ENCODE assay signal across 19 mouse cellular contexts in genomic region chr13:37763800-37764407, GRCm38 (mm10). TPM values are rescaled to one million over a fixed set of nuclear protein-coding genes. Genes with fewer than 3 reads are reported as not detected.
A peak's percentile ranks its signal among the peaks of the same experiment; 100 is the strongest.
DNase-seq lines count a peak whose midpoint lies in the region; ATAC-seq lines count a peak whose summit lies in the region.
"Had no signal": no experiment of that assay in that cellular context is flagged by ENCODE, and none has a peak within 500 bp of the region (broad histone marks: within the 10 kb centered on the region; RNA-seq: fewer than 3 reads in every experiment).

No protein-coding gene starts in this region.

- no peak overlapping the region for H3K27ac ChIP-seq in hindbrain, embryonic 14.5 days
- H3K27ac ChIP-seq in hindbrain, embryonic 12.5 days, result no peak overlapping the region
- H3K27ac ChIP-seq in midbrain, embryonic 11.5 days (ENCODE audit: low read depth, low read length), result no peak overlapping the region
- no peak overlapping the region for H3K27ac ChIP-seq in midbrain, embryonic 16.5 days (ENCODE audit: low read length)
- H3K27ac ChIP-seq: embryonic facial prominence, embryonic 12.5 days; gastrocnemius, adult 2 months; heart, embryonic 13.5 days had no signal

- no peak overlapping the region for H3K4me2 ChIP-seq in hindbrain, embryonic 14.5 days (replicated peaks)
- no peak overlapping the region for H3K4me2 ChIP-seq in hindbrain, embryonic 12.5 days (replicated peaks)
- H3K4me2 ChIP-seq in midbrain, embryonic 11.5 days, result no peak overlapping the region
- H3K4me2 ChIP-seq in midbrain, embryonic 16.5 days (ENCODE audit: low read length), result no peak overlapping the region
- H3K4me2 ChIP-seq: embryonic facial prominence, embryonic 12.5 days; heart, embryonic 13.5 days had no signal

- 0 out of 2 replicates have a peak, but pooled peaks cover 4% of the 10 kb centered on the region for H3K4me1 ChIP-seq in hindbrain, embryonic 14.5 days (replicated peaks; ENCODE audit: control insufficient read depth, insufficient read depth, low read length)
- H3K4me1 ChIP-seq in hindbrain, embryonic 12.5 days, result peaks cover 12% of the 10 kb centered on the region
- peaks cover 18% of the 10 kb centered on the region for H3K4me1 ChIP-seq in midbrain, embryonic 11.5 days (ENCODE audit: control insufficient read depth, insufficient read depth, low read length)
- H3K4me1 ChIP-seq in midbrain, embryonic 16.5 days (ENCODE audit: control insufficient read depth, insufficient read depth, low read length), result peaks cover 6% of the 10 kb centered on the region; the same call in 1 of the 2 replicates

- peaks cover 3% of the 10 kb centered on the region; the same call in 1 of the 2 replicates for H3K27me3 ChIP-seq in hindbrain, embryonic 14.5 days (ENCODE audit: control insufficient read depth, insufficient read depth, low read length)
- H3K27me3 ChIP-seq in hindbrain, embryonic 12.5 days, result peaks cover 32% of the 10 kb centered on the region
- H3K27me3 ChIP-seq in midbrain, embryonic 11.5 days (ENCODE audit: control insufficient read depth, insufficient read depth, low read length), result peaks cover 21% of the 10 kb centered on the region
- H3K27me3 ChIP-seq in midbrain, embryonic 16.5 days (ENCODE audit: control insufficient read depth, insufficient read depth, low read depth, low read length), result peaks cover 12% of the 10 kb centered on the region
- H3K27me3 ChIP-seq: CH12.LX; embryonic facial prominence, embryonic 12.5 days; heart, embryonic 13.5 days; Patski had no signal

- ATAC-seq in hindbrain, embryonic 14.5 days (ENCODE audit: low FRiP score), result 0 out of 2 replicates have a peak, but pooled peaks have one; percentile 37
- no peak for ATAC-seq in hindbrain, embryonic 12.5 days (ENCODE audit: low FRiP score)
- no peak for ATAC-seq in midbrain, embryonic 11.5 days (ENCODE audit: low FRiP score)
- ATAC-seq in midbrain, embryonic 16.5 days, result no peak
- ATAC-seq: activated CD4-positive, CD25-positive, alpha-beta regulatory T cell, adult 4 months; forebrain, postnatal 0 days; intestine, embryonic 16.5 days; Patski had no signal

- WGBS in hindbrain, embryonic 14.5 days, result 65% methylated on average over 9 of the region's 9 CpGs
- 67% methylated on average over 9 of the region's 9 CpGs for WGBS in hindbrain, embryonic 12.5 days
- 74% methylated on average over 9 of the region's 9 CpGs for WGBS in midbrain, embryonic 11.5 days
- WGBS in midbrain, embryonic 16.5 days, result 73% methylated on average over 9 of the region's 9 CpGs

- no peak for DNase-seq in hindbrain, embryonic 14.5 days (ENCODE audit: low spot score)
- DNase-seq in midbrain, embryonic 11.5 days (ENCODE audit: low spot score, missing footprints), result peak; percentile 54
- DNase-seq in retina, embryonic 14.5 days (ENCODE audit: low spot score), result peak; percentile 37
- no peak for DNase-seq in frontal cortex, postnatal 36 days (ENCODE audit: low spot score in 2 of 2)
- DNase-seq: cerebellum, adult 11 months; cerebellum, adult 8-10 months; cerebellum, postnatal 25 days; forebrain, postnatal 0 days; gastrocnemius, adult 2 months; gastrocnemius, postnatal 25 days; heart, postnatal 36 days had no signal

- H3K9me3 ChIP-seq in hindbrain, embryonic 14.5 days (ENCODE audit: control insufficient read depth, low read length), result peaks cover 8% of the 10 kb centered on the region; the same call in 1 of the 2 replicates
- no peaks in the 10 kb centered on the region; the same call in 1 of the 2 replicates for H3K9me3 ChIP-seq in hindbrain, embryonic 12.5 days (replicated peaks)
- H3K9me3 ChIP-seq in midbrain, embryonic 11.5 days (ENCODE audit: control insufficient read depth, low read length), result no peaks in the 10 kb centered on the region
- H3K9me3 ChIP-seq in midbrain, embryonic 16.5 days (replicated peaks; ENCODE audit: control insufficient read depth, low read length, poor library complexity, severe bottlenecking), result no peaks in the 10 kb centered on the region; the same call in 1 of the 2 replicates
- H3K9me3 ChIP-seq: embryonic facial prominence, embryonic 12.5 days; heart, embryonic 13.5 days had no signal

- no peak overlapping the region for H3K9ac ChIP-seq in hindbrain, embryonic 14.5 days
- no peak overlapping the region for H3K9ac ChIP-seq in hindbrain, embryonic 12.5 days
- no peak overlapping the region for H3K9ac ChIP-seq in midbrain, embryonic 11.5 days (ENCODE audit: low read length)
- no peak overlapping the region for H3K9ac ChIP-seq in midbrain, embryonic 16.5 days (ENCODE audit: low read depth, low read length)
- H3K9ac ChIP-seq: embryonic facial prominence, embryonic 12.5 days; forebrain, postnatal 0 days; heart, embryonic 13.5 days had no signal

- no peak overlapping the region for H3K4me3 ChIP-seq in hindbrain, embryonic 14.5 days (replicated peaks; ENCODE audit: low read length)
- no peak overlapping the region for H3K4me3 ChIP-seq in hindbrain, embryonic 12.5 days
- H3K4me3 ChIP-seq in midbrain, embryonic 11.5 days (ENCODE audit: low read depth, low read length), result no peak overlapping the region
- H3K4me3 ChIP-seq in midbrain, embryonic 16.5 days (ENCODE audit: low read depth, low read length), result no peak overlapping the region
- H3K4me3 ChIP-seq: embryonic facial prominence, embryonic 12.5 days; gastrocnemius, adult 2 months; heart, embryonic 13.5 days had no signal

- no peaks in the 10 kb centered on the region for H3K36me3 ChIP-seq in hindbrain, embryonic 14.5 days (replicated peaks; ENCODE audit: control insufficient read depth, insufficient read depth)
- H3K36me3 ChIP-seq in hindbrain, embryonic 12.5 days, result no peaks in the 10 kb centered on the region
- H3K36me3 ChIP-seq in midbrain, embryonic 11.5 days (ENCODE audit: control insufficient read depth, insufficient read depth, low read length), result no peaks in the 10 kb centered on the region
- H3K36me3 ChIP-seq in midbrain, embryonic 16.5 days (ENCODE audit: control insufficient read depth, insufficient read depth, low read length), result no peaks in the 10 kb centered on the region
- H3K36me3 ChIP-seq: embryonic facial prominence, embryonic 12.5 days; heart, embryonic 13.5 days had no signal

RNA-seq across cellular contexts. Expression of gene Rreb1, which starts 14.3 kb away (rescaled TPM):
- 5.1 and 5.8 TPM in 2 replicates for polyA plus RNA-seq in hindbrain, embryonic 14.5 days (2014; fragmentation: Nextera tagmentation; extraction: Ambion mirVana)
- polyA plus RNA-seq in hindbrain, embryonic 12.5 days (2016; fragmentation: Nextera tagmentation; extraction: Ambion mirVana), result 6.1 and 6.4 TPM in 2 replicates
- 3.4 and 5.5 TPM in 2 replicates for polyA plus RNA-seq in midbrain, embryonic 11.5 days (2014; fragmentation: Nextera tagmentation; extraction: Ambion mirVana)
- polyA plus RNA-seq in midbrain, embryonic 16.5 days (2015; fragmentation: Nextera tagmentation; extraction: Ambion mirVana), result 2.6 and 3.0 TPM in 2 replicates

Comparison
In these comparisons a context has a peak if more than half of its experiments do, and no peak if none do; other contexts are left out.
1. DNase-seq: peak in midbrain, embryonic 11.5 days (single experiment) and retina, embryonic 14.5 days (single experiment); none in hindbrain, embryonic 14.5 days (single experiment) and frontal cortex, postnatal 36 days (0 of 2).